Mouse (Mus musculus): ENCODE measurements around the gene Fancc. TPM values are rescaled to one million over a fixed set of nuclear protein-coding genes. Genes with fewer than 3 reads are reported as not detected.
"Not testable (repeated sequence)": the region's sequence is repeated elsewhere in the genome, so short reads cannot be mapped to it uniquely, and the experiment has no call there.

Fancc gene
- polyA plus RNA-seq, 1 experiment from 2014 or later: 17.7 TPM

- no peak overlapping the region for H3K4me3 ChIP-seq (replicated peaks)
- no peak for ATAC-seq
- no peaks in the 10 kb centered on the region for H3K9me3 ChIP-seq
- WGBS: 70% methylated on average over 6 of the region's 6 CpGs
- no peaks in the 10 kb centered on the region for H3K4me1 ChIP-seq (replicated peaks)
- H3K27me3 ChIP-seq (replicated peaks): no peaks in the 10 kb centered on the region
- H3K36me3 ChIP-seq: no peaks in the 10 kb centered on the region
- H3K27ac ChIP-seq: no peak overlapping the region
- H3K4me2 ChIP-seq (replicated peaks): no peak overlapping the region
- no peak overlapping the region for H3K9ac ChIP-seq
Observed at GRCm38 (mm10) chr13:63445419-63445818, 51.7 kb downstream of the Fancc start.

- WGBS: 91% methylated on average over 3 of the region's 3 CpGs
- H3K4me1 ChIP-seq (replicated peaks): no peaks in the 10 kb centered on the region
- no peak overlapping the region for H3K9ac ChIP-seq
- H3K4me3 ChIP-seq (replicated peaks): no peak overlapping the region
- no peak overlapping the region for H3K4me2 ChIP-seq (replicated peaks)
- no peak for ATAC-seq
- H3K36me3 ChIP-seq: no peaks in the 10 kb centered on the region
- H3K27me3 ChIP-seq (replicated peaks): no peaks in the 10 kb centered on the region
- no peak overlapping the region for H3K27ac ChIP-seq
- no peaks in the 10 kb centered on the region for H3K9me3 ChIP-seq
Observed at GRCm38 (mm10) chr13:63432759-63433158, 64.3 kb downstream of the Fancc start.

DNA sequence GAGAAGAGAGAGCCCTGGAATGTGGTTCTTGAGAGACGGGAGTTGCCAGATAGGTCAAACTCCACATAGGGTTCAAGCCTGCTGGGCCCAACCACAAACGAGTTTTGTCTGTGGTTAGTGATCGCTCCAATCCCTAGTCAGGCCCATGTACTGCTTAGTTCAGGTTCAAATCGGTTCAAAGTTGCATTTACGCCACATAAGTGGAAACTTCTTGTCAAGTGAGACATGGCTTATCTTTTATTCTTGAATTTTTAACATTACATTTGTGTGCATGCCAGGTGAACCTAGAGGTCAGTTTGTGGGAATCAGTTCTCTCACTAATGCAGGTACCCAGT is 65.3 kb downstream of the Fancc start:
- Histone ChIP-seq H3K4me3 (replicated peaks) (peak overlapping the region; percentile 59), H3K36me3 (no peaks in the 10 kb centered on the region), H3K9ac (peak overlapping the region; percentile 54), H3K4me2 (replicated peaks) (peak overlapping the region; percentile 64), H3K27me3 (replicated peaks) (no peaks in the 10 kb centered on the region), H3K4me1 (replicated peaks) (no peaks in the 10 kb centered on the region), H3K27ac (peak overlapping the region; percentile 99), H3K9me3 (no peaks in the 10 kb centered on the region)
- ATAC-seq: no peak
- 15% methylated on average over 5 of the region's 5 CpGs for WGBS

GRCm38 (mm10) chr13:63431030-63431856 is 65.8 kb downstream of the Fancc start:
- peak overlapping the region; percentile 64 for H3K4me2 ChIP-seq (replicated peaks)
- H3K9me3 ChIP-seq: no peaks in the 10 kb centered on the region
- no peaks in the 10 kb centered on the region for H3K27me3 ChIP-seq (replicated peaks)
- no peaks in the 10 kb centered on the region for H3K36me3 ChIP-seq
- H3K9ac ChIP-seq: peak overlapping the region; percentile 54
- H3K27ac ChIP-seq: peak overlapping the region; percentile 99
- under 1% methylated on average over 71 of the region's 82 CpGs for WGBS
- no peaks in the 10 kb centered on the region for H3K4me1 ChIP-seq (replicated peaks)
- ATAC-seq: peak; percentile 97
- H3K4me3 ChIP-seq (replicated peaks): peak overlapping the region; percentile 59

DNA sequence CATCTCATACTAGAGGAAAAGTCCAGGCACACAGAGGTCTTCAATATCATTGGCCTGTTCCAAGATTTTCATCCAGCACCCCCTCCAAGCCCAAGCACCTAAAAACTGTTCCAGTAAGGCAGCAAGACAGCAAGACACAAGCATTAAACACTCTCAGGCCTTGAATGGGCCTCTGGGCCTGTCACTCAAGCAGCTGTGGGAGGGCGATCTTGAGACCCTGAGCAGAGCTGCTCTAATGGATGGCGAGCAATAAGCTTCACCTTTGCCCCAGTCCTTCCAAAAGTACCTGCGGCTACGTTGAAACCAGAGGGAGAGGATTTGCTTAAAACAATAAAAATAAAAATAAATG is 66.4 kb downstream of the Fancc start:
- 1% methylated on average over 4 of the region's 4 CpGs for WGBS
- no peaks in the 10 kb centered on the region for H3K27me3 ChIP-seq (replicated peaks)
- H3K9ac ChIP-seq: peak overlapping the region; percentile 45
- H3K27ac ChIP-seq: peak overlapping the region; percentile 99
- peak overlapping the region; percentile 64 for H3K4me2 ChIP-seq (replicated peaks)
- no peaks in the 10 kb centered on the region for H3K9me3 ChIP-seq
- H3K4me1 ChIP-seq (replicated peaks): no peaks in the 10 kb centered on the region
- no peaks in the 10 kb centered on the region for H3K36me3 ChIP-seq
- ATAC-seq: peak; percentile 72
- peak overlapping the region; percentile 59 for H3K4me3 ChIP-seq (replicated peaks)

- Histone ChIP-seq H3K27ac (peak overlapping the region; percentile 99), H3K27me3 (replicated peaks) (no peaks in the 10 kb centered on the region), H3K9me3 (no peaks in the 10 kb centered on the region), H3K9ac (no peak overlapping the region), H3K36me3 (no peaks in the 10 kb centered on the region), H3K4me2 (replicated peaks) (peak overlapping the region; percentile 64), H3K4me3 (replicated peaks) (peak overlapping the region; percentile 59; the same call in 1 of the 2 replicates), H3K4me1 (replicated peaks) (no peaks in the 10 kb centered on the region)
- WGBS: 78% methylated on average over 9 of the region's 9 CpGs
- ATAC-seq: no peak
Observed at GRCm38 (mm10) chr13:63430206-63430605, 66.9 kb downstream of the Fancc start.

- H3K4me1 ChIP-seq (replicated peaks); H3K27me3 ChIP-seq (replicated peaks); H3K4me3 ChIP-seq (replicated peaks); H3K27ac ChIP-seq; H3K9me3 ChIP-seq; H3K4me2 ChIP-seq (replicated peaks); ATAC-seq; H3K36me3 ChIP-seq; H3K9ac ChIP-seq: not testable (repeated sequence)
- 88% methylated on average over 5 of the region's 5 CpGs for WGBS
Observed at GRCm38 (mm10) chr13:63428211-63428610, 68.9 kb downstream of the Fancc start.

DNA sequence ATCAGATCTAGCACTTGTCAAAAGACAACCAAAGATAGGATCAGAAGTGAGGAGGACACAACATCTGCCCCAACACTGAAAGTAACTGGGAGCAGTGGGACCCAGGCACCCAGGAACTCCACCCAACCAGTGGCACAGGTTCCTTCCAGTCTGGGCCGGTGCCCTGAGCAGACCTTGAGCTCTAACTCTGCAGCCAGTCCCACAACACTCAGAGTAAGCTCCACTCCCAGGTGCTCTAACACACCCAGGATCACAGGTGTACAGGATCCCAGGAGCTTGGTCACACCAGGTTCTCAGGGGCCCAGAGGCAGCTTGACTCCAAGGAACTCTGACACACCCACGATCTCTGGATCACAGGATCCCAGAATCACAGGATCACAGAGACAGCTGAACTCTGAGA is 74.0 kb downstream of the Fancc start:
- no peak overlapping the region for H3K27ac ChIP-seq
- WGBS: 85% methylated on average over 2 of the region's 2 CpGs
- no peaks in the 10 kb centered on the region for H3K27me3 ChIP-seq (replicated peaks)
- no peak overlapping the region for H3K4me3 ChIP-seq (replicated peaks)
- ATAC-seq: peak; percentile 86
- no peaks in the 10 kb centered on the region for H3K4me1 ChIP-seq (replicated peaks)
- H3K4me2 ChIP-seq (replicated peaks): no peak overlapping the region
- no peaks in the 10 kb centered on the region for H3K36me3 ChIP-seq
- H3K9ac ChIP-seq: no peak overlapping the region
- H3K9me3 ChIP-seq: no peaks in the 10 kb centered on the region

DNA sequence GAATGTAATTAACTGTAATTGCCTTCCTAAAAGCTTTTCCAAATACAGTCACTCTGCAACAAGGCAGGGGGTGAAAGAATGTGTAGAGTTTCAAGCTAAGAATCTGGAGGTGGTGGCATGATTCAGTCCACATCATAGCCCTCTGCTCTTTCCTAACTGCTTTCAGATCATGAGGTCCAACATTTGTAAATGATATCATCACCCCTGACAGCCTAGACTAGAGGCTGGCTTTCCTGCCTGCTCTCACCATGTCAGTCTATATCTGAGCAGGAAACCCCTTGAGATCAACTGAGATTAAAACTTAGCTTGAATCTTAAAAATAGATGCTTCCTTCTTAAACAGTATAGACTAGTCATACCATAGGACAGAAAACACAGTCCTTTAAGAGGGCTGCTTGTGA is 75.9 kb downstream of the Fancc start:
- Histone ChIP-seq H3K9me3 (no peaks in the 10 kb centered on the region), H3K4me2 (replicated peaks) (no peak overlapping the region), H3K36me3 (no peaks in the 10 kb centered on the region), H3K27me3 (replicated peaks) (no peaks in the 10 kb centered on the region), H3K4me1 (replicated peaks) (no peaks in the 10 kb centered on the region), H3K4me3 (replicated peaks) (no peak overlapping the region), H3K27ac (no peak overlapping the region), H3K9ac (no peak overlapping the region)
- ATAC-seq: no peak

DNA sequence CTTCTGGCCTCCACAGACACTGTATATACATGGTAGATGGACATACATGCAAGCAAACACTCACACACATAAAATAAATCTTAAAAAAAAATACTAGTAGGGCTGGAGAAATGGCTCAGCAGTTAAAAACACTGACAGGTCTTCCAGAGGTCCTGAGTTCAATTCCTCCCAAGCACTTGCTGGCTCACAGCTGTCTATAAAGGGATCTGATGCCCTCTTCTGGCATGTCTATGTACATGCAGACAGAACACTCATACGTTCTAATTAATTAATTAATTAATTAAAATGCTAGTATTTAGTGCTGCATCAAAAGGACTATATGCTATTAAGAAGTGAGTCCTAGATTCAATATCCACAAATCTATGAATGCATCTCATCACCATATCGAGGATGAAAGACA is 78.9 kb downstream of the Fancc start:
- no peak overlapping the region for H3K4me3 ChIP-seq (replicated peaks)
- no peak overlapping the region for H3K4me2 ChIP-seq (replicated peaks)
- WGBS: 72% methylated on average over 2 of the region's 2 CpGs

DNA sequence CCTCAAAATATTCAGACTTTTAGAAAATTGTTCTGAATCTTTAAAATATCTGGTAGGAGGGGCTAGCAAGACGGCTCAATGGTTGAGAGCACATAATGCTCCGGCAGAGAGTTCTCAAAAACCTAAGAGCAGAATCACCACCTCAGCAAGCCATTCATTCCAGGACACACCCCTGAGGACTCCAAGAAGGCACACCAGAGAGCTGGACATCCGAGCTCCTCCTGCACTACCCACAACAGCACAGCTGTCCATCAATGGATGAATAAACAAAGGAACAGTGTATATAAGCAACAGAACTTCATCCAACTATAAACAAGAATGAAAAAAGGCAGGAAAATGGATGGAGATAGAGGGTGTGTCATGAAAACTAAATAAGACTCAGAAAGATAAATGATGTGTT is 80.3 kb downstream of the Fancc start:
- Histone ChIP-seq H3K9me3 (no peaks in the 10 kb centered on the region), H3K9ac (no peak overlapping the region), H3K36me3 (no peaks in the 10 kb centered on the region), H3K4me2 (replicated peaks) (no peak overlapping the region), H3K27me3 (replicated peaks) (no peaks in the 10 kb centered on the region), H3K4me3 (replicated peaks) (no peak overlapping the region), H3K4me1 (replicated peaks) (no peaks in the 10 kb centered on the region), H3K27ac (0 out of 2 replicates have a peak overlapping the region, but pooled peaks have one; percentile 32)
- WGBS: 44% methylated on average over 3 of the region's 3 CpGs
- no peak for ATAC-seq

More for the DNA sequence above, 78.9 kb downstream of the Fancc start:
- Histone ChIP-seq H3K36me3 (no peaks in the 10 kb centered on the region), H3K27ac (no peak overlapping the region), H3K4me1 (replicated peaks) (no peaks in the 10 kb centered on the region), H3K9me3 (no peaks in the 10 kb centered on the region), H3K27me3 (replicated peaks) (no peaks in the 10 kb centered on the region), H3K9ac (no peak overlapping the region)
- no peak for ATAC-seq

GRCm38 (mm10) chr13:63412662-63413061 is 84.4 kb downstream of the Fancc start:
- no peaks in the 10 kb centered on the region for H3K36me3 ChIP-seq
- H3K27me3 ChIP-seq (replicated peaks): no peaks in the 10 kb centered on the region
- H3K4me1 ChIP-seq (replicated peaks): peaks cover 9% of the 10 kb centered on the region; the same call in 1 of the 2 replicates
- H3K9me3 ChIP-seq: no peaks in the 10 kb centered on the region
- H3K4me2 ChIP-seq (replicated peaks): no peak overlapping the region
- H3K27ac ChIP-seq: no peak overlapping the region
- WGBS: 96% methylated on average over 4 of the region's 4 CpGs
- no peak for ATAC-seq
- no peak overlapping the region for H3K9ac ChIP-seq
- no peak overlapping the region for H3K4me3 ChIP-seq (replicated peaks)

GRCm38 (mm10) chr13:63411310-63412022 is 85.6 kb downstream of the Fancc start:
- no peaks in the 10 kb centered on the region for H3K9me3 ChIP-seq

More at GRCm38 (mm10) chr13:63411310-63412022, 85.6 kb downstream of the Fancc start:
- Histone ChIP-seq H3K4me1 (replicated peaks) (peaks cover 9% of the 10 kb centered on the region; the same call in 1 of the 2 replicates), H3K27me3 (replicated peaks) (no peaks in the 10 kb centered on the region), H3K36me3 (no peaks in the 10 kb centered on the region), H3K4me2 (replicated peaks) (no peak overlapping the region), H3K4me3 (replicated peaks) (no peak overlapping the region), H3K27ac (no peak overlapping the region), H3K9ac (no peak overlapping the region)
- 49% methylated on average over 4 of the region's 4 CpGs for WGBS
- ATAC-seq: no peak
